Comparison of ENCODE assay signal across 1 mouse cellular context in genomic region chr5:24530042-24530689, GRCm38 (mm10).
TF ChIP-seq lines count a peak whose summit lies in the region.

No protein-coding gene starts in this region.

TF ChIP-seq in MEL, 35 proteins besides CTCF, POLR2A, EP300 and RAD21 (continued from another document):
- TF ChIP-seq SIN3A (IDR thresholded peaks at IDR 0.05; ENCODE audit: low read length) (peak; percentile 68; the same call in 1 of the 2 replicates), ZMIZ1 (IDR thresholded peaks at IDR 0.05; ENCODE audit: low read depth, low read length) (no peak), CHD1 (IDR thresholded peaks at IDR 0.05; ENCODE audit: low read depth, low read length) (no peak), POLR2AphosphoS2 (IDR thresholded peaks at IDR 0.05; ENCODE audit: low read length) (no peak), USF2 (IDR thresholded peaks at IDR 0.05; ENCODE audit: borderline replicate concordance in 1 of 2, insufficient read depth in 1 of 2, low read depth in 1 of 2, low read length in 2 of 2) (no peak), MAX (IDR thresholded peaks at IDR 0.05; ENCODE audit: low read length) (no peak), ETS1 (IDR thresholded peaks at IDR 0.05; ENCODE audit: low read depth, low read length) (no peak), GABPA (IDR thresholded peaks at IDR 0.05; ENCODE audit: low read depth, low read length) (no peak), JUND (IDR thresholded peaks at IDR 0.05; ENCODE audit: low read depth, low read length) (peak; percentile 28; the same call in 1 of the 2 replicates), CHD2 (IDR thresholded peaks at IDR 0.05; ENCODE audit: low read length) (no peak), HCFC1 (IDR thresholded peaks at IDR 0.05; ENCODE audit: low read depth, low read length) (peak; percentile 39; the same call in 1 of the 2 replicates), MAFK (IDR thresholded peaks at IDR 0.05; ENCODE audit: borderline replicate concordance, low read depth, low read length) (no peak), TCF12 (IDR thresholded peaks at IDR 0.05; ENCODE audit: low read depth, low read length) (no peak), ZNF384 (IDR thresholded peaks at IDR 0.05; ENCODE audit: low read depth, low read length) (peak; percentile 38; the same call in 1 of the 2 replicates), MEF2A (IDR thresholded peaks at IDR 0.05; ENCODE audit: extremely low read depth, insufficient replicate concordance, low read depth, low read length, poor library complexity, severe bottlenecking) (no peak)
